Mouse (Mus musculus) testis, adult 2 months (tissue): ENCODE measurements around the gene Slc10a4. TPM values are rescaled to one million over a fixed set of nuclear protein-coding genes. Genes with fewer than 3 reads are reported as not detected.
A peak's percentile ranks its signal among the peaks of the same experiment; 100 is the strongest.
"Not testable (repeated sequence)": the region's sequence is repeated elsewhere in the genome, so short reads cannot be mapped to it uniquely, and the experiment has no call there.

ENCODE experiments used
- H3K27ac ChIP-seq: fragments of 200-500 bp; 2 replicates; pipeline ENCODE4 v1.5.1; 2012; ENCODE audit warnings: low read depth, low read length; ENCODE audit not compliant: control insufficient read depth, insufficient read depth
- H3K27me3 ChIP-seq: fragments of 200-500 bp; 2 replicates; pipeline ENCODE4 v1.6.1; 2012; ENCODE audit warnings: mild to moderate bottlenecking, low read length, moderate library complexity; ENCODE audit not compliant: control insufficient read depth, insufficient read depth
- H3K36me3 ChIP-seq: fragments of 200-500 bp; 2 replicates; pipeline ENCODE4 v1.6.1; 2012; ENCODE audit warnings: mild to moderate bottlenecking, low read length; ENCODE audit not compliant: control insufficient read depth, insufficient read depth
- H3K4me1 ChIP-seq: fragments of 200-500 bp; 2 replicates; pipeline ENCODE4 v1.6.1; 2012; ENCODE audit warnings: low read length; ENCODE audit not compliant: control insufficient read depth, insufficient read depth
- H3K4me3 ChIP-seq: fragments of 200-500 bp; 2 replicates; pipeline ENCODE4 v1.5.1; 2012; ENCODE audit warnings: low read depth, mild to moderate bottlenecking, low read length, moderate library complexity, mixed read lengths; ENCODE audit not compliant: control insufficient read depth
- CTCF ChIP-seq: fragments of 200-500 bp; IDR thresholded peaks from 2 replicates; pipeline ENCODE4 v1.5.1; 2012; ENCODE audit warnings: low read depth, mild to moderate bottlenecking, inconsistent platforms, low read length, moderate library complexity; ENCODE audit not compliant: control insufficient read depth, insufficient read depth, insufficient replicate concordance
- POLR2A ChIP-seq: fragments of 200-500 bp; IDR thresholded peaks from 2 replicates; pipeline ENCODE4 v1.6.1; 2012; ENCODE audit warnings: low read depth, mild to moderate bottlenecking, inconsistent platforms, low read length, moderate library complexity; ENCODE audit not compliant: control insufficient read depth
- polyA plus RNA-seq: library from polyadenylated mRNA; depleted of rRNA; stranded (reverse); fragments of >200 nt; gene quantifications from 2 replicates; pipeline ENCODE4 v1.2.3, GENCODE M21; 2012

Slc10a4 gene
- polyA plus RNA-seq, 1 experiment = 0.09 TPM

DNA sequence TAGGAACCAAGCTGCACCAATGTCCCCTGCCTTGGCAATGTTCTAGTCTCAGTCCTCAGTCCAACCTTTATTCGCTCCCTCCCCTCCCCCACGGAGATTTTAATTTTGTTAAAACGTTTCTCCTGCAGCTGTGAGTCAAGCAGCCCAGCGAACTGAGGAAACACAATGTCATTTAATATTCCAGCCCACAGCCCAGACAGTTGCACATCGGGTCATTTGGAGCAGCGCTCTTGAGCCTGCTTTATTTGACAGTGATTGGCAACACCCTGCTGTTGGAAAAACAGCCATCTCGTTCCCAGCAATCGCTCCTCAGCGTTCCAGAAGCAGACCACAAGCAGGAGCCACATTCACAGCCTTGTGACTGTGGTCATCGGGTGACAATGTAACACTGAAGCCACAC lies 11.3 kb upstream of the Slc10a4 start:
- no peak overlapping the region for H3K27ac ChIP-seq
- no peak for TF ChIP-seq POLR2A
- H3K4me3 ChIP-seq = no peak overlapping the region
- H3K27me3 ChIP-seq = no peaks in the 10 kb centered on the region
- H3K36me3 ChIP-seq = no peaks in the 10 kb centered on the region
- H3K4me1 ChIP-seq = no peaks in the 10 kb centered on the region; the same call in 1 of the 2 replicates

- not testable (repeated sequence) for H3K4me3 ChIP-seq, H3K27ac ChIP-seq, H3K4me1 ChIP-seq, H3K36me3 ChIP-seq, H3K27me3 ChIP-seq
Measured at GRCm38 (mm10) chr5:72998546-72998945, 8.1 kb upstream of the Slc10a4 start.

DNA sequence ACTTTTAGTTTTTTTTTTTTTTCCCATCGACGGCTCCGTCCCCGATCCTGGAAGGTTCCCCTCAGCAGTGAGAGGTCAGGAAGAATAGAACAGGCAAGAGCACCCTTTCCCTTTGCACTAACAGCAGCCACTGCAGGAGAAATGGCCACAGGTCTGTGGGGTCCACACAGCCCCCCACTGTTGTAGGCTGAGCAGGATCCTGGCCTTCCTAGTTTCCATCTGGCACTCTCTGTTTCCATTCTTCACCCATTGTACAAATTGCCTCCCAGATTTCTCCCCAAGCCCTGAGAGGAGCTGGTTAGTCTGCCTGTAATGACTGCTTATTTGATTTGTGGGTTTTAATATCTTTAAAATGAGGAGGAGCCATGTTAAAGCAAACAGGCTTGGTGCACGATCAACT lies 2.6 kb upstream of the Slc10a4 start:
- H3K36me3 ChIP-seq = no peaks in the 10 kb centered on the region
- peaks cover 4% of the 10 kb centered on the region; the same call in 1 of the 2 replicates for H3K4me1 ChIP-seq
- H3K27me3 ChIP-seq = no peaks in the 10 kb centered on the region
- no peak overlapping the region for H3K27ac ChIP-seq
- H3K4me3 ChIP-seq = no peak overlapping the region
- TF ChIP-seq CTCF (no peak), POLR2A (no peak)

DNA sequence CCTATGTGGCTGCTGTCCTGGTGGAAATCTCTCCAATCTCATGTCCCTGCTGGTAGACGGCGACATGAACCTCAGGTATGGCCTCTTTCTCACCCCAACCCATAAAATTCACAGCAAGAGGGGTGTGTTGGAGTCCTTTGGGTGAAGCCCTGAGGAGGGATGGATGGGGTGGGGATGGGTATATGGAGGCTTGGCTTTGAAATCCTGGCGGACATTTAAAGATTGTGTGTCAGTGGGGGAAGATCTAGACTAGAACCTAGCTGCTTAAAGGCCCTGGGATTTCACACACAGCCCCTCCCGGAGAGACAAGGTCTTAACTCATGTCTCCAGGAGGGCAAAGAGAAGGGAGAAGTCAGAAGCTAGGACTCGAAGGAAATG lies 888 bp downstream of the Slc10a4 start:
- Histone ChIP-seq H3K27me3 (no peaks in the 10 kb centered on the region), H3K27ac (no peak overlapping the region), H3K4me3 (no peak overlapping the region), H3K36me3 (no peaks in the 10 kb centered on the region), H3K4me1 (peaks cover 4% of the 10 kb centered on the region; the same call in 1 of the 2 replicates)
- no peak for TF ChIP-seq CTCF
- TF ChIP-seq POLR2A = no peak

DNA sequence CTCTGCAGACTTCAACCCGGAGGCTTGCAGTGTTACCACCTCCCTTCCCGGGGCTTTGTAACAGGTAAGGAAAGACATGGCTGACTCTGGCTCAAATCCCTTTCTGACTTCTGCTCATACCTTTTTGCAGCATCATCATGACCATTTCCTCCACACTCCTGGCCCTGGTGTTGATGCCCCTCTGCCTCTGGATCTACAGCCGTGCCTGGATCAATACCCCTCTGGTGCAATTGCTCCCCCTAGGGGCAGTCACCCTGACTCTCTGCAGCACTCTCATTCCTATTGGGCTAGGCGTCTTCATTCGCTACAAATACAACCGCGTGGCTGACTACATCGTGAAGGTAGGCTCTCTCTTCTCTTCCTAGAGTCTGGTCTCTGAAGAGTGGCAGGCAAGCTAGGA lies 1.5 kb downstream of the Slc10a4 start:
- not testable (repeated sequence) for H3K4me1 ChIP-seq, H3K27ac ChIP-seq, H3K27me3 ChIP-seq, H3K36me3 ChIP-seq, H3K4me3 ChIP-seq
- TF ChIP-seq CTCF = peak; percentile 24; the same call in 1 of the 2 replicates

- H3K4me1 ChIP-seq, H3K36me3 ChIP-seq, H3K27me3 ChIP-seq, H3K27ac ChIP-seq: not testable (repeated sequence)
- peak overlapping the region; percentile 27 for H3K4me3 ChIP-seq
Measured at GRCm38 (mm10) chr5:73011806-73012205, 5.1 kb downstream of the Slc10a4 start.

GRCm38 (mm10) chr5:73012884-73013610 lies 6.4 kb downstream of the Slc10a4 start:
- H3K4me1 ChIP-seq, H3K27me3 ChIP-seq, H3K36me3 ChIP-seq, H3K27ac ChIP-seq, H3K4me3 ChIP-seq: not testable (repeated sequence)

DNA sequence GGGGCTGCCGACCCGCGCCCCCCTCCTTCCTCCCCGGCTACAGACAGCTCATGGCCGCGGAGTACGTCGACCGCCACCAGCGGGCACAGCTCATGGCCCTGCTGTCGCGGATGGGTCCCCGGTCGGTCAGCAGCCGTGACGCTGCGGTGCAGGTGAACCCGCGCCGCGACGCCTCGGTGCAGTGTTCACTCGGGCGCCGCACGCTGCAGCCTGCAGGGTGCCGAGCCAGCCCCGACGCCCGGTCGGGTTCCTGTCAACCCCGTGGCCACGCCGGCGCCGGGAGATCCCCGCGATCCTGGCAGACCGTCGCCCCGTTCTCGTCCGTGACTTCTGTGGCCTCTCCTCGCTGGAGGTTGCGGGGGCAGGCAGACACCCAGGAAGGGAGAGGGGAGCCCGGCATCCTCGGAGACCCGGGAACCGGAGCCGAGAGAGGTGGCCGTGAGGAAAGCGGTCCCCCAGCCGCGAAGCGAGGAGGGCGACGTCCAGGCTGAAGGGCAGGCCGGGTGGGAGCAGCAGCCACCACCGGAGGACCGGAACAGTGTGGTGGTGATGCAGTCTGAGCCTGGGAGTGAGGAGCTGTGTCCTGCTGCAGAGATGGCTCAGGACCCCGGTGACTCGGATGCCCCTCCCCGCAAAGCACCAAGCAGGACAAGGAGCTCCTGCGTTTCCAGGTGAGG lies 7.1 kb downstream of the Slc10a4 start:
- H3K4me3 ChIP-seq, H3K27ac ChIP-seq, H3K27me3 ChIP-seq, H3K36me3 ChIP-seq, H3K4me1 ChIP-seq: not testable (repeated sequence)
